Comparison of ENCODE assay signal across 8 mouse cellular contexts in genomic region chr9:70207151-70207831, GRCm38 (mm10). TPM values are rescaled to one million over a fixed set of nuclear protein-coding genes. Genes with fewer than 3 reads are reported as not detected.
DNase-seq lines count a peak whose midpoint lies in the region; ATAC-seq lines count a peak whose summit lies in the region.

Gene Myo1e, plus strand, starts transcription at chr9:70207350.

- H3K4me3 ChIP-seq in intestine, embryonic 15.5 days (replicated peaks), result peak within 1 kb of the TSS; percentile 77

- peak; percentile 95 for ATAC-seq in intestine, embryonic 15.5 days
- ATAC-seq in megakaryocyte-erythroid progenitor cell, adult 5-6 weeks (replicated peaks; ENCODE audit: low FRiP score, low TSS enrichment, poor library complexity, severe bottlenecking), result peak; percentile 86

- peak within 1 kb of the TSS; percentile 98 for H3K4me2 ChIP-seq in intestine, embryonic 15.5 days (replicated peaks)

- peak; percentile 95 for DNase-seq in adrenal gland, adult 2 months
- DNase-seq in embryo, embryonic 11 days, result peak; percentile 94
- DNase-seq in gastrocnemius, postnatal 4 days (ENCODE audit: low spot score in 2 of 2), result peak; percentile 72 to 86
- DNase-seq in left cerebral cortex, postnatal 14 days (ENCODE audit: low spot score in 2 of 2), result peak; percentile 92 to 93
- peak; percentile 76 for DNase-seq in right cerebral cortex, postnatal 14 days
- peak; percentile 74 for DNase-seq in urinary bladder, postnatal 25 days (ENCODE audit: low spot score)

- intact Hi-C loops in left cerebral cortex, postnatal 14 days (cut with DNase I), result loop anchor here (5.0 kb wide), 3 partner anchors 65 to 180 kb away; partner anchors contain the start of gene Fam81a

- H3K36me3 ChIP-seq in intestine, embryonic 15.5 days, result no peaks in the 10 kb centered on the region

- WGBS in intestine, embryonic 15.5 days, result under 1% methylated on average over 43 of the region's 43 CpGs

- H3K27me3 ChIP-seq in intestine, embryonic 15.5 days (replicated peaks), result no peaks in the 10 kb centered on the region

- peak within 1 kb of the TSS; percentile 89 for H3K27ac ChIP-seq in intestine, embryonic 15.5 days

- H3K4me1 ChIP-seq in intestine, embryonic 15.5 days (replicated peaks), result peaks cover 14% of the 10 kb centered on the region

- H3K9me3 ChIP-seq in intestine, embryonic 15.5 days, result no peaks in the 10 kb centered on the region

- H3K9ac ChIP-seq in intestine, embryonic 15.5 days, result peak within 1 kb of the TSS; percentile 77

RNA-seq across cellular contexts. Expression of gene Myo1e, which starts in this region (rescaled TPM):
- total RNA-seq in adrenal gland, adult 2 months (2021), result 10 to 100 TPM; 23.4 to 29.3 TPM
- polyA plus RNA-seq in adrenal gland, adult 2 months (2012; rRNA removed), result 3.1 and 4.2 TPM in 2 replicates
- 10 to 100 TPM; 27.9 to 34.7 TPM for total RNA-seq in gastrocnemius, postnatal 4 days (2021)
- polyA plus RNA-seq in intestine, embryonic 15.5 days (2015; fragmentation: Nextera tagmentation; extraction: Ambion mirVana), result 18.4 and 19.4 TPM in 2 replicates
- total RNA-seq in left cerebral cortex, postnatal 14 days (2021), result 10 to 100 TPM; 12.3 to 13.7 TPM
- total RNA-seq in megakaryocyte-erythroid progenitor cell, adult 5-6 weeks (2014; fragmentation: Nextera tagmentation), result 2.1 and 2.7 TPM in 2 replicates
- total RNA-seq in megakaryocyte-erythroid progenitor cell, adult 5-6 weeks (2017), result 2.3 and 4.0 TPM in 2 replicates

Comparison
In these comparisons a context has a peak if more than half of its experiments do, and no peak if none do; other contexts are left out.
1. Peak in every context shown above with its lines: DNase-seq, ATAC-seq, H3K4me3 ChIP-seq and H3K27ac ChIP-seq.